Mouse (Mus musculus) small intestine, adult 2 months (tissue): ENCODE measurements around the gene Slc35g1. TPM values are rescaled to one million over a fixed set of nuclear protein-coding genes. Genes with fewer than 3 reads are reported as not detected.

Experiments
- H3K27ac ChIP-seq: fragments of 200-500 bp; 2 replicates; pipeline ENCODE4 v1.5.1; 2012; ENCODE audit warnings: low read depth, low read length, control low read depth, inconsistent platforms; ENCODE audit not compliant: insufficient read depth
- H3K27me3 ChIP-seq: fragments of 200-500 bp; 2 replicates; pipeline ENCODE4 v1.6.1; 2012; ENCODE audit warnings: mild to moderate bottlenecking, moderate library complexity, low read length, inconsistent platforms; ENCODE audit not compliant: control insufficient read depth, insufficient read depth
- H3K36me3 ChIP-seq: fragments of 200-500 bp; 2 replicates; pipeline ENCODE4 v1.6.1; 2012; ENCODE audit warnings: mild to moderate bottlenecking, low read length, control low read depth, inconsistent platforms; ENCODE audit not compliant: control insufficient read depth, insufficient read depth
- H3K4me1 ChIP-seq: fragments of 200-500 bp; 2 replicates; pipeline ENCODE4 v1.6.1; 2012; ENCODE audit warnings: low read length, inconsistent platforms, mixed read lengths; ENCODE audit not compliant: control insufficient read depth, insufficient read depth, insufficient read length
- H3K4me3 ChIP-seq: fragments of 200-500 bp; 2 replicates; pipeline ENCODE4 v1.5.1; 2012; ENCODE audit warnings: low read depth, mild to moderate bottlenecking, control low read depth, inconsistent platforms, low read length, moderate library complexity
- CTCF ChIP-seq: fragments of 200-500 bp; IDR thresholded peaks from 2 replicates; pipeline ENCODE4 v1.5.1; 2012; ENCODE audit warnings: low read depth, mild to moderate bottlenecking, control low read depth, inconsistent platforms, low read length, moderate library complexity, mixed read lengths; ENCODE audit not compliant: insufficient replicate concordance, insufficient read length; ENCODE audit errors: extremely low read depth
- POLR2A ChIP-seq: fragments of 200-500 bp; IDR thresholded peaks from 2 replicates; pipeline ENCODE4 v1.6.1; 2012; ENCODE audit warnings: low read depth, mild to moderate bottlenecking, control low read depth, inconsistent platforms, low read length, moderate library complexity
- whole genome bisulfite sequencing: fragments of 180-500 bp; shearing (Covaris S2); methylation state at CpG from one replicate; pipeline ENCODE4 v1.1.7; 2018; 5-methylcytosine and 5-hydroxymethylcytosine counted together
- polyA plus RNA-seq: library from polyadenylated mRNA; depleted of rRNA; stranded (reverse); fragments of >200 nt; gene quantifications from 2 replicates; pipeline ENCODE4 v1.2.3, GENCODE M21; 2012

Slc35g1 gene
- polyA plus RNA-seq, 1 experiment, result 36.9 TPM

GRCm38 (mm10) chr19:38354279-38354678, 41.5 kb upstream of the Slc35g1 start:
- Histone ChIP-seq H3K27me3 (no peaks in the 10 kb centered on the region), H3K27ac (no peak overlapping the region), H3K36me3 (no peaks in the 10 kb centered on the region), H3K4me3 (no peak overlapping the region), H3K4me1 (peaks cover 25% of the 10 kb centered on the region; the same call in 1 of the 2 replicates)
- WGBS, result 68% methylated on average over 1 of the region's 1 CpGs
- TF ChIP-seq POLR2A (no peak), CTCF (no peak)

GRCm38 (mm10) chr19:38354819-38355360, 40.9 kb upstream of the Slc35g1 start:
- Histone ChIP-seq H3K36me3 (no peaks in the 10 kb centered on the region), H3K27ac (no peak overlapping the region), H3K27me3 (no peaks in the 10 kb centered on the region), H3K4me3 (no peak overlapping the region), H3K4me1 (peaks cover 26% of the 10 kb centered on the region; the same call in 1 of the 2 replicates)
- TF ChIP-seq CTCF (peak; percentile 32; the same call in 1 of the 2 replicates), POLR2A (no peak)
- WGBS, result 77% methylated on average over 10 of the region's 10 CpGs

- H3K27me3 ChIP-seq, result no peaks in the 10 kb centered on the region
- H3K27ac ChIP-seq, result peak overlapping the region; percentile 93
- peaks cover 22% of the 10 kb centered on the region; the same call in 1 of the 2 replicates for H3K4me1 ChIP-seq
- no peaks in the 10 kb centered on the region for H3K36me3 ChIP-seq
- TF ChIP-seq CTCF, result no peak
- TF ChIP-seq POLR2A, result no peak
- H3K4me3 ChIP-seq, result no peak overlapping the region
- WGBS, result 39% methylated on average over 8 of the region's 8 CpGs
These were observed 39.5 kb upstream of the Slc35g1 start for GRCm38 (mm10) chr19:38356211-38356828.

GRCm38 (mm10) chr19:38357956-38358623, 37.7 kb upstream of the Slc35g1 start:
- 19% methylated on average over 9 of the region's 9 CpGs for WGBS
- Histone ChIP-seq H3K36me3 (no peaks in the 10 kb centered on the region), H3K4me1 (peaks cover 22% of the 10 kb centered on the region; the same call in 1 of the 2 replicates), H3K27ac (peak overlapping the region; percentile 98), H3K27me3 (no peaks in the 10 kb centered on the region), H3K4me3 (no peak overlapping the region; the same call in 1 of the 2 replicates)
- TF ChIP-seq CTCF (no peak), POLR2A (no peak)

- Histone ChIP-seq H3K36me3 (no peaks in the 10 kb centered on the region), H3K4me1 (peaks cover 27% of the 10 kb centered on the region; the same call in 1 of the 2 replicates), H3K27ac (peak overlapping the region; percentile 92), H3K4me3 (no peak overlapping the region), H3K27me3 (no peaks in the 10 kb centered on the region)
- TF ChIP-seq POLR2A, result no peak
- no peak for TF ChIP-seq CTCF
- 73% methylated on average over 1 of the region's 1 CpGs for WGBS
These were observed 36.5 kb upstream of the Slc35g1 start for GRCm38 (mm10) chr19:38359287-38359686.

- Histone ChIP-seq H3K27me3 (no peaks in the 10 kb centered on the region), H3K27ac (no peak overlapping the region), H3K36me3 (no peaks in the 10 kb centered on the region), H3K4me1 (peaks cover 29% of the 10 kb centered on the region; the same call in 1 of the 2 replicates), H3K4me3 (no peak overlapping the region)
- 86% methylated on average over 2 of the region's 2 CpGs for WGBS
- TF ChIP-seq CTCF (no peak), POLR2A (no peak)
These were observed 33.9 kb upstream of the Slc35g1 start for GRCm38 (mm10) chr19:38361850-38362249.

GRCm38 (mm10) chr19:38363358-38363757, 32.4 kb upstream of the Slc35g1 start:
- Histone ChIP-seq H3K4me3 (no peak overlapping the region), H3K4me1 (peaks cover 25% of the 10 kb centered on the region; the same call in 1 of the 2 replicates), H3K27ac (no peak overlapping the region; the same call in 1 of the 2 replicates), H3K36me3 (no peaks in the 10 kb centered on the region), H3K27me3 (no peaks in the 10 kb centered on the region)
- TF ChIP-seq CTCF, result peak; percentile 12; the same call in 1 of the 2 replicates
- no peak for TF ChIP-seq POLR2A
- 25% methylated on average over 1 of the region's 1 CpGs for WGBS
